Mouse (Mus musculus): Measurements from ENCODE around the gene Cic.
A peak's percentile ranks its signal among the peaks of the same experiment; 100 is the strongest.

Gene Cic

GRCm38 (mm10) chr7:25281734-25282601 lies 14.5 kb downstream of the Cic start:
- peak; percentile 96 to 99 for DNase-seq (ENCODE audit: low spot score in 2 of 2)

GRCm38 (mm10) chr7:25282731-25283211 lies 15.3 kb downstream of the Cic start:
- peak; percentile 66 to 74 for DNase-seq (ENCODE audit: low spot score in 2 of 2)

GRCm38 (mm10) chr7:25283637-25284036 lies 16.1 kb downstream of the Cic start:
- peak in 1 of 2 experiments; percentile 40 for DNase-seq (ENCODE audit: low spot score in 2 of 2)

- DNase-seq (ENCODE audit: low spot score in 2 of 2) = no peak
Observed at GRCm38 (mm10) chr7:25284171-25284570, 16.7 kb downstream of the Cic start.

- DNase-seq (ENCODE audit: low spot score in 2 of 2) = no peak
Observed at GRCm38 (mm10) chr7:25284766-25285165, 17.3 kb downstream of the Cic start.

GRCm38 (mm10) chr7:25285511-25286238 lies 18.2 kb downstream of the Cic start:
- no peak for DNase-seq (ENCODE audit: low spot score in 2 of 2)

GRCm38 (mm10) chr7:25286989-25287388 lies 19.5 kb downstream of the Cic start:
- DNase-seq (ENCODE audit: low spot score in 2 of 2) = peak in 1 of 2 experiments; percentile 15

GRCm38 (mm10) chr7:25288011-25288410 lies 20.5 kb downstream of the Cic start:
- DNase-seq (ENCODE audit: low spot score in 2 of 2) = no peak

GRCm38 (mm10) chr7:25288721-25289120 lies 21.2 kb downstream of the Cic start:
- DNase-seq (ENCODE audit: low spot score in 2 of 2) = no peak

GRCm38 (mm10) chr7:25289925-25290324 lies 22.4 kb downstream of the Cic start:
- no peak for DNase-seq (ENCODE audit: low spot score in 2 of 2)

GRCm38 (mm10) chr7:25290463-25290862 lies 23.0 kb downstream of the Cic start:
- no peak for DNase-seq (ENCODE audit: low spot score in 2 of 2)

GRCm38 (mm10) chr7:25290911-25291310 lies 23.4 kb downstream of the Cic start:
- DNase-seq (ENCODE audit: low spot score in 2 of 2) = peak; percentile 34 to 64

GRCm38 (mm10) chr7:25292107-25292506 lies 24.6 kb downstream of the Cic start:
- DNase-seq (ENCODE audit: low spot score in 2 of 2) = peak in 1 of 2 experiments; percentile 13

- peak in 1 of 2 experiments; percentile 14 for DNase-seq (ENCODE audit: low spot score in 2 of 2)
Observed at GRCm38 (mm10) chr7:25293191-25293739, 25.8 kb downstream of the Cic start.

- no peak for DNase-seq (ENCODE audit: low spot score in 2 of 2)
Observed at GRCm38 (mm10) chr7:25294495-25294894, 27.0 kb downstream of the Cic start.

- no peak for DNase-seq (ENCODE audit: low spot score in 2 of 2)
Observed at GRCm38 (mm10) chr7:25294960-25295722, 27.6 kb downstream of the Cic start.

- peak; percentile 37 to 77 for DNase-seq (ENCODE audit: low spot score in 2 of 2)
Observed at GRCm38 (mm10) chr7:25296945-25297453, 29.5 kb downstream of the Cic start.

- DNase-seq (ENCODE audit: low spot score in 2 of 2) = peak; percentile 59 to 75
Observed at GRCm38 (mm10) chr7:25297454-25298325, 30.2 kb downstream of the Cic start, which contains the start of gene Pafah1b3. Gene Pafah1b3, minus strand, starts transcription at chr7:25297986.

GRCm38 (mm10) chr7:25301063-25301462 lies 33.6 kb downstream of the Cic start, which contains the start of gene Prr19:
Gene Prr19, plus strand, starts transcription at chr7:25301411.
- DNase-seq (ENCODE audit: low spot score in 2 of 2) = no peak
